Mouse (Mus musculus) midbrain, embryonic 14.5 days (tissue): ENCODE measurements at regions not wholly inside any gene's neighbourhood (a gene's known extent, or its start where the extent isn't known, plus 50 kb on each side); places are given as distances from the start of the nearest gene placed in this dataset.
A peak's percentile ranks its signal among the peaks of the same experiment; 100 is the strongest.

ENCODE experiments used
- ATAC-seq: fragments of 200-750 bp; cut with Nextera tagmentation; 2 replicates; pipeline ENCODE4 v1.8.0; 2017; ENCODE audit warnings: moderate number of reproducible peaks, moderate library complexity; ENCODE audit not compliant: low FRiP score, low TSS enrichment
- DNase-seq: peaks from one replicate; pipeline ENCODE4 v3.0.0-alpha.2; 2015
- H3K27ac ChIP-seq: fragments of 300-500 bp; sonication (generic); replicated peaks from 2 replicates; pipeline ENCODE4 v1.5.1; 2014; ENCODE audit warnings: mild to moderate bottlenecking, low read depth, low read length, moderate library complexity
- H3K27me3 ChIP-seq: fragments of 300-500 bp; sonication (generic); 2 replicates; pipeline ENCODE4 v1.6.1; 2014; ENCODE audit warnings: low read length, control low read depth, mixed read lengths; ENCODE audit not compliant: control insufficient read depth, insufficient read depth
- H3K36me3 ChIP-seq: fragments of 300-500 bp; sonication (generic); 2 replicates; pipeline ENCODE4 v1.6.1; 2014; ENCODE audit warnings: low read length, control low read depth; ENCODE audit not compliant: control insufficient read depth, insufficient read depth
- H3K4me1 ChIP-seq: fragments of 300-500 bp; sonication (generic); 2 replicates; pipeline ENCODE4 v1.6.1; 2014; ENCODE audit warnings: mild to moderate bottlenecking, antibody characterized with exemption, low read length, control low read depth; ENCODE audit not compliant: control insufficient read depth, insufficient read depth
- H3K4me2 ChIP-seq: fragments of 300-500 bp; sonication (generic); 2 replicates; pipeline ENCODE4 v1.6.1; 2014; ENCODE audit warnings: mild to moderate bottlenecking, low read length, moderate library complexity
- H3K4me3 ChIP-seq: fragments of 300-500 bp; sonication (generic); replicated peaks from 2 replicates; pipeline ENCODE4 v1.5.1; 2014; ENCODE audit warnings: low read depth, low read length
- H3K9ac ChIP-seq: fragments of 300-500 bp; sonication (generic); replicated peaks from 2 replicates; pipeline ENCODE4 v1.6.1; 2014; ENCODE audit warnings: mild to moderate bottlenecking, low read length, moderate library complexity
- H3K9me3 ChIP-seq: fragments of 300-500 bp; sonication (generic); 2 replicates; pipeline ENCODE4 v1.6.1; 2016; ENCODE audit warnings: low read length, control low read depth, mixed read lengths; ENCODE audit not compliant: control insufficient read depth
- WGBS: fragments of 180-500 bp; shearing (Covaris S2); extraction: QIAGEN DNeasy Blood & Tissue Kit; methylation state at CpG from one replicate; pipeline ENCODE4 v1.1.7; 2014; 5-methylcytosine and 5-hydroxymethylcytosine counted together

DNA sequence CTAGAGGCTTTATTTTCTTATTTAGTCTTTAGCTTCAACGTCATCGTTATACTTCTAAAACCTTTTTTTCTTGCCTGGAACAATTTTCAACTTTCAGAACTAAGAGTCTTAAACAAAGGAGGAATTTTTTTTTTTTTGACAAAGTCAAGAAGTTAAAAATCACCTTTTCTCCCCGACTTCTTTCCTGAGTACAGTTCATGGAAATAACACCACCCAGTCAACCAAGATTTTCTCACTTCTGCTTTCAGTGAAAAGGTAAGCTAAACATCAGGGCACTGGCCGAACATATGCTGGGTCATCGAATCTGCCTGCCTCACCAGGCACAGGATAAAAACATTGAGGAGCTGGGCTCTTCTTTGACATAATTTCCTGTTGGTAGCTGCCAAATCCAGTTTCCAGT lies 277.4 kb upstream of the Actbl2 start:
- Histone ChIP-seq H3K27me3 (no peaks in the 10 kb centered on the region), H3K36me3 (no peaks in the 10 kb centered on the region), H3K4me3 (no peak overlapping the region), H3K9ac (no peak overlapping the region), H3K27ac (no peak overlapping the region), H3K4me1 (no peaks in the 10 kb centered on the region), H3K9me3 (no peaks in the 10 kb centered on the region), H3K4me2 (no peak overlapping the region)
- WGBS = 90% methylated on average over 5 of the region's 5 CpGs
- DNase-seq = no peak
- ATAC-seq = no peak

DNA sequence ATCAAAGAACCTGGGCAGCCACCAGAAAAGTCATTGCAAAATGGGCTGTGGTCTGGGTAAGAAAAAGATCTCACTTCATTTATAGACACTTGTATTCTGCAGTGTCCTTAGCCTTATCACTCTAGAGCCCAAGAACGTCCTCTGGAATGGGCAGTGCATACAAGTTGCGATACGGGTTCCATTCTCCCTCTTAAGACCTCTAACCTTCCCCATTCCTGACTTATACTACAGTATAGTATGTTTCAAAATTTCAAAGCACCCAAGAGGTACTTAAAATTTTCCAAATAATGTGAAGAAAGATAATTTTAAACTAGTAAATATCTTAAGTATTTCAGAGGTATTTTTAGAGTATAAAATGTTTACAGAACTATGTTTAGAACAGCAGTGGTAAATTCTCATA lies 276.8 kb upstream of the Actbl2 start:
- H3K27ac ChIP-seq = no peak overlapping the region
- 91% methylated on average over 3 of the region's 3 CpGs for WGBS
- no peaks in the 10 kb centered on the region for H3K36me3 ChIP-seq
- H3K4me3 ChIP-seq = no peak overlapping the region
- H3K27me3 ChIP-seq = no peaks in the 10 kb centered on the region
- ATAC-seq (no peak), DNase-seq (no peak)
- H3K4me2 ChIP-seq = no peak overlapping the region
- no peak overlapping the region for H3K9ac ChIP-seq
- H3K9me3 ChIP-seq = no peaks in the 10 kb centered on the region
- no peaks in the 10 kb centered on the region for H3K4me1 ChIP-seq

DNA sequence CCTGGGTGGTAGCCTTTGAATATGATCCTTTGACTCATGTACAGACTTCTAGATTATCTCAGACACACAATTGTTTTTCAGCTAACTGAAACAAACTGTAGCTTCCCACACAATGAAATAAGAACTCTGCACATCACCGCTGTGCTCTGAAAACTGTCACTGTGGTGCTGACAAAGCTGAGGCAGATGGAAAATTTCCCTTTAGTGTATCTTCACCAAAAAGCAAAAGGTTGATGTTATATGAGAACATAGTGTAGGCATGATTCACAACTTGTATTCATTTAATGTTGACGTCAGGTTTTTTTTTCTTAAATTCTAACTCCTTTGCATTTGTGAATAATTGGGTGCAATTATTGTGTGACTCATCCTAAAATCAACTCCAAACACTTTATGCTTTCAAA lies 264.1 kb upstream of the Actbl2 start:
- no peak overlapping the region for H3K9ac ChIP-seq
- no peak overlapping the region for H3K4me3 ChIP-seq
- H3K9me3 ChIP-seq = no peaks in the 10 kb centered on the region
- H3K27me3 ChIP-seq = no peaks in the 10 kb centered on the region
- H3K36me3 ChIP-seq = no peaks in the 10 kb centered on the region
- H3K4me2 ChIP-seq = no peak overlapping the region
- DNase-seq = no peak
- WGBS = 90% methylated on average over 2 of the region's 2 CpGs
- ATAC-seq = no peak
- no peaks in the 10 kb centered on the region for H3K4me1 ChIP-seq
- no peak overlapping the region for H3K27ac ChIP-seq

DNA sequence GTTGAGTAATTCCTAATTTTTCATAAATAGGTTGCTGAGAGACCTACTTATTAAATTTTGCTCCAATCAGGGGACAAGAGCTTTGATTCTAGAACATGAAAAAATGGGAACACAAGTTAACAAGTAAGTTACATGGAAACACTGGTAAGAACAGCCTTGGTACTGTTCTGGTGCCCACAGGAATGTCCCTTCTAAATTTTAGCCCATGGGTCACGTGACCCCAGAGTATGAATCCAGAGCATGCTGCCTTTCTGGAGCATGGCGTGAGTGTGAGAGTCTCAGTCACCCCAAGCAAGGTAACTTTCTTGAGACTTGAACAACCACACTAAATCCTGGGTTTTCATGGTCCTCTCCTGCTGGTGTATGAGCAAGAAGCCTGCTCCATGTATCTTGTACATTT lies 263.7 kb upstream of the Actbl2 start:
- Histone ChIP-seq H3K36me3 (no peaks in the 10 kb centered on the region), H3K4me3 (no peak overlapping the region), H3K4me2 (no peak overlapping the region), H3K9ac (no peak overlapping the region), H3K9me3 (no peaks in the 10 kb centered on the region), H3K27me3 (no peaks in the 10 kb centered on the region), H3K27ac (no peak overlapping the region), H3K4me1 (no peaks in the 10 kb centered on the region)
- ATAC-seq (no peak), DNase-seq (no peak)
- 86% methylated on average over 2 of the region's 2 CpGs for WGBS

DNA sequence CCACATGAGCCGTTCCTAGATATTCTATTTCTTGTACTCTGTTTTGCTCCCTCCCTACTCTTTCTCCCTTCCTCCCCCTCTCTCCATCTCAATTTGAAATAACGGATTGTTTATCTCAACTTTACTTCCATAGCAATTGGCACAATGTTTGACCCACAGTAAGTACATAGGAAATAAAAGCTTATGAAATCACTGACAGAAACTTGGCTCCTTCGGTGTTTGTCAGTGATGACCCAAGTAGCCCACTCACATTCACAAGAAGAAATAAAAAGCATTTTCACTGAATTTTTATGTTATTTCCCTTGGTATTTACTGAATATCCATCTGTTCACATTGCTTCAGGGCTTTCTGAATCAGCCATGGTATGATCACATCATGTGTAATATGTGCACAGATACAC lies 260.2 kb upstream of the Actbl2 start:
- Histone ChIP-seq H3K27ac (no peak overlapping the region), H3K4me3 (no peak overlapping the region), H3K9me3 (no peaks in the 10 kb centered on the region), H3K4me1 (no peaks in the 10 kb centered on the region), H3K9ac (no peak overlapping the region), H3K36me3 (no peaks in the 10 kb centered on the region), H3K4me2 (no peak overlapping the region), H3K27me3 (no peaks in the 10 kb centered on the region)
- WGBS = 91% methylated on average over 3 of the region's 3 CpGs
- ATAC-seq (no peak), DNase-seq (no peak)

DNA sequence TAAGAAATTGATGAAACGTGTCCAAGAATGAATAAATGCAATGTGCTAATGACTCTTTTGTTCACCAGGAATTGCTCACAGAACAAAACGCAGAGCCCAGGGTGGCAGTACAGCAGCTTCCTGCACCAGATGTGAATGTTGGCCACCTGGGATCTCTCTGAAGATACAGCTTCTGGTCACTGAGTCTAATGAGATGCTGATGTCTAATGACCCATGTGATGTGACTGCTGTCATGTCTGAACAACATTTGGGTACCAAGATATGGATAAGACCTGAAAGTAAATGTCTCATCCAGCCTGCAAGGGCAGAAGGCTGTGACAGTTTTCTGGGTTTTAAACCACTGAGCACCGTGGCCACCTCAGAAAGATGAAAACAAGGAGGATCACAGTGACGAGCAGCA lies 252.1 kb upstream of the Actbl2 start:
- no peaks in the 10 kb centered on the region for H3K27me3 ChIP-seq
- peak; percentile 9 for DNase-seq
- no peak overlapping the region for H3K27ac ChIP-seq
- no peaks in the 10 kb centered on the region for H3K36me3 ChIP-seq
- 73% methylated on average over 4 of the region's 4 CpGs for WGBS
- no peak overlapping the region for H3K4me2 ChIP-seq
- no peaks in the 10 kb centered on the region for H3K9me3 ChIP-seq
- H3K4me3 ChIP-seq = no peak overlapping the region
- no peak overlapping the region for H3K9ac ChIP-seq
- no peak for ATAC-seq
- H3K4me1 ChIP-seq = no peaks in the 10 kb centered on the region

DNA sequence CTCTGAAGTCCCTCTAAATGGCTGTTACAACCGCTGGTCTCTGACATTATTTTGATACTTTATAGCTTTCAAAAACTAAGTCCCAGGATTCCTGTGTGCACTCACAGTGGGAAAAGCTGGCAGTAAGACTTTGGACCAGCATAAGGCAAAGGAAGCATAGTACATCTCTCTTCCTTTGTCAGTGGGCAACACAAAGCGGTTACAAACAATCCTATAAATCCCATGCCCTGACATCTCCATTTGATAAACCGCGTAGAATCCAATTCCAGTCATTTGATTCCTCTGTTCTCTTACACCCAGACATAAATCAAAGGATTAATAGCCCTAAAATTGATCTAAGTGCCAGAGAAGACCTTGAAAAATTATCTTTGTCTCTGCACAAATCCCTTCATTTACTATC lies 240.7 kb upstream of the Actbl2 start:
- no peaks in the 10 kb centered on the region for H3K27me3 ChIP-seq
- WGBS = 15% methylated on average over 4 of the region's 4 CpGs
- no peak overlapping the region for H3K9ac ChIP-seq
- H3K9me3 ChIP-seq = no peaks in the 10 kb centered on the region
- ATAC-seq = no peak
- no peak overlapping the region for H3K4me2 ChIP-seq
- no peaks in the 10 kb centered on the region for H3K4me1 ChIP-seq
- H3K4me3 ChIP-seq = no peak overlapping the region
- H3K36me3 ChIP-seq = no peaks in the 10 kb centered on the region
- H3K27ac ChIP-seq = no peak overlapping the region
- peak; percentile 15 for DNase-seq

DNA sequence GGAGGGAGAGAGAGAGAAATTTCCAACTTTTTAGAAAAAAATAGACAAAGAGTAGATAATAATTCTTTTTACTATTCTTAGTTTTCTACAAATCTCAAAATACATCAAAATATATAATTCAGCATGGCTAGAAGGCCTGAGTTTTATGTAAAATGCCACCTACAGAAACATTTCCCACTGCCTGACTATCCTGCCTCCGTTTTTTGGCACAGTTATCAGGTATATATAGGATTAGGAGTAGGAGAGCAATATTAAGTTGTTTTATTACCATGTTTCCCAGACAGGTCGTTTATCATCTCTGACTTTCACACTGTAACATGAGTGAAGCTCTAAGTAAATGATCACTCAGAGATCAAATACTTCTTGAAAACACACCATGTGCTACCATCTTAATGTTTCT lies 224.7 kb upstream of the Actbl2 start:
- DNase-seq = no peak
- Histone ChIP-seq H3K9me3 (no peaks in the 10 kb centered on the region), H3K27ac (no peak overlapping the region), H3K36me3 (no peaks in the 10 kb centered on the region), H3K4me2 (no peak overlapping the region), H3K9ac (no peak overlapping the region), H3K4me3 (no peak overlapping the region), H3K27me3 (no peaks in the 10 kb centered on the region), H3K4me1 (no peaks in the 10 kb centered on the region)
- WGBS = 66% methylated on average over 2 of the region's 2 CpGs
- no peak for ATAC-seq

DNA sequence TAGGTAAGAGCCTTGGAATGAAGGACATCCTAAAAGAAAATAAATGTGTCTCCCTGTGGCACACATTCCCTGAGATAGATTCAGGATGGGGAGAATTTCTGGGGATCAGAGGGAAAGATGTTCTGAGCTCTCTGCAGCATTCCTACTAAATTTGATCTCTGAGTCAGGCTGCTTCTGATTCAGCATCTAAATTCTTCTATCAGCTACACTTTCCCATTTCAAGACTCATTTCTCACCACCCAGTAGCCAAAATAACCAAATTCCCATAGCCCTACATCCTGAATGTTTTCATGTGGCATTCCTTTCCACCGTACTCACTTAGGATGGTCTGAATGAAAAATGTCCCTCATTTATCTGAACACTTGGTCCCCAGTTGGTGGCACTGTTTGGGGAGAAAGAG lies 223.2 kb upstream of the Actbl2 start:
- no peaks in the 10 kb centered on the region for H3K4me1 ChIP-seq
- DNase-seq = no peak
- H3K27ac ChIP-seq = no peak overlapping the region
- no peaks in the 10 kb centered on the region for H3K9me3 ChIP-seq
- no peak overlapping the region for H3K9ac ChIP-seq
- H3K4me3 ChIP-seq = no peak overlapping the region
- H3K27me3 ChIP-seq = no peaks in the 10 kb centered on the region
- no peak for ATAC-seq
- H3K4me2 ChIP-seq = no peak overlapping the region
- 87% methylated on average over 1 of the region's 1 CpGs for WGBS
- H3K36me3 ChIP-seq = no peaks in the 10 kb centered on the region
